Mouse (Mus musculus): ENCODE measurements at regions not wholly inside any gene's neighbourhood (a gene's known extent, or its start where the extent isn't known, plus 50 kb on each side); places are given as distances from the start of the nearest gene placed in this dataset.
A peak's percentile ranks its signal among the peaks of the same experiment; 100 is the strongest.

DNA sequence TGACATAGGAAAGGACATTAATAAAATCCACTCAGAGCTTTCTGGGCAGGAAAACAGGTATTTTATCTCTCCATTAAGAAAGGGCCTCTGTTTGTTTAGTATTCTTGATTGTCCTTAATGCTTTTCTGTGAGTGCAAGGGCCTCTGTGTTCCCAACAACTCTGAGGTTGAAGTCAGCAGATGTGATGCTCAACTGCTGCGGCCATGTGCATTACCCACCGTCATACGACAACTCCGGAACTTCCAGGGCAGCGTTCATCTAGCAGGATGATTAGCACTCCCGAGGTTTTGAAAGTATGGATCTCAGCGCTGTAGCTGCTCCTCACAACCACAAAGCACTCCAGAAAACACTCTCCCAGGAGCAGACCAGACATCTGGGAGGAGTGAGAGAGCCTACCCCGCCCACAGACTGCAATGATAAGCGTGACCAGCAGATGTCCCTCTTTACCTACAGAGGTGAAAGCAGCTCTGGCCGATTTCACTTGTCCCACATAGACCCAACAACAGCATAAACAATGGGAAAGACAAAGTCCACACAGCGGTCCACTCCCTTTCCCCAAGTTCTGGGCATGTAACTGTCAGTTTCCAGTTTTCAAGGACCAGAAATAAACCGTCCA lies 1719.7 kb upstream of the Impad1 start:
- TF ChIP-seq POLR2A (IDR thresholded peaks at IDR 0.05; ENCODE audit: borderline replicate concordance, extremely low read depth, low read depth, low read length) = no peak
- peak; percentile 81 for TF ChIP-seq CTCF (IDR thresholded peaks at IDR 0.05; ENCODE audit: insufficient read depth, low read length)
